Mouse (Mus musculus) frontal cortex, adult (tissue): ENCODE measurements around the gene Akap13.

Experiments used
- ATAC-seq: cut with Nextera tagmentation; 2 replicates; pipeline ENCODE4 v1.9.2; 2017; ENCODE audit warnings: mild to moderate bottlenecking, moderate library complexity, mixed read lengths; ENCODE audit not compliant: low TSS enrichment

The Akap13 gene

DNA sequence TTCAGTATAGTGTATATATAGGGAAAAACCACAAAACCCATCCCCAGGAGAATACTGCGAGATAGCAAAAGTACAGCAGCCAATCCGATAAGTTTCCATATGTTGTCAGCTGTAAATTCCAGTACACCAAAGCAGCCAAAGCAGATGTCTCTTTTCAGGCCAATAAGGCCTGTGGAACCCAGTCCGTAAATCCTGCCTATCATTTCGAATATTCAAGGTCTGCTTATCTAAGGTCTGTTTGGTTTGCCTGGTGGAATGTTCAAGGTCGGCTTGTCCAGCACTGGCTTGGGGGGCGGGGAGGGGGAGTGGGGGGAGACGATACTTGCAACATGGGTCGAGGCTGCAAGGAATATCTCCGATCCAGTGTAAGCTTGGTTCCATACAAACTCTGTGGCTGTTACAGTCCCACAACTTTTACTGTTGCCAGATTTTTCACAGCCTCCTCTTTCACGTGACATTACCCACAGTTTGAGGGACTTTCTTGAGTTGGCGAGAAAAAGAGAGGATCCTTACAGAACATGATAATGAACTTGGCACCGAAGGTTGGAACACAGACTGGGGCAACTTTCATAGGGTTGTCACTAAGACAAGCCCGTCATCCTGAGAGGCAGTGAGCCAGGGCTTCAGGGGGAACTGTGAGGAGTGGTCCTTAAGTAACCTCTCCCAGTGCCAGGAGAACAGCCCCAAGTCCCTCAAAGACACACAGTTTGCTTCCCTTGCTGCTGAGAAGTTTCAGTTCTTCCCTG, 335.9 kb downstream of the Akap13 start:
- ATAC-seq: peak; percentile 23; the same call in 1 of the 2 replicates

DNA sequence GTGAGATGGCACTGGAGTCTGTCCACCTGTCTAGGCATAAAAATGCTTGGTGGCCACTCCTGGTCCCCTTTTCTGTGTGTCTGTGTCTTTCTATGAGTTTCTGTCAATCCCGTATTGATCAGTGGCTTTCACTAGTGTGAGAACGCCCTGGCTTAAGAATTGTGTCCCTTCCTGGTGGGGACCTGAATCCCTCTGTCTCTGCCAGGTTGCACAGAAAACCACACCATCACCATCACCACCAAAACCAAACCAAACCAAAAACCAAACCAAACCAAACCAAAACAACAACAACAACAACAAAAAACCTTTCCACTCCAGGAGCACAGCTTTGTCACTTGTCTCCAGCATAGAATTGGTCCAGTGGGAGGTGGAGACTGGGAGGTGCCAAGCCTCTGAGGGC, 337.8 kb downstream of the Akap13 start:
- no peak for ATAC-seq

DNA sequence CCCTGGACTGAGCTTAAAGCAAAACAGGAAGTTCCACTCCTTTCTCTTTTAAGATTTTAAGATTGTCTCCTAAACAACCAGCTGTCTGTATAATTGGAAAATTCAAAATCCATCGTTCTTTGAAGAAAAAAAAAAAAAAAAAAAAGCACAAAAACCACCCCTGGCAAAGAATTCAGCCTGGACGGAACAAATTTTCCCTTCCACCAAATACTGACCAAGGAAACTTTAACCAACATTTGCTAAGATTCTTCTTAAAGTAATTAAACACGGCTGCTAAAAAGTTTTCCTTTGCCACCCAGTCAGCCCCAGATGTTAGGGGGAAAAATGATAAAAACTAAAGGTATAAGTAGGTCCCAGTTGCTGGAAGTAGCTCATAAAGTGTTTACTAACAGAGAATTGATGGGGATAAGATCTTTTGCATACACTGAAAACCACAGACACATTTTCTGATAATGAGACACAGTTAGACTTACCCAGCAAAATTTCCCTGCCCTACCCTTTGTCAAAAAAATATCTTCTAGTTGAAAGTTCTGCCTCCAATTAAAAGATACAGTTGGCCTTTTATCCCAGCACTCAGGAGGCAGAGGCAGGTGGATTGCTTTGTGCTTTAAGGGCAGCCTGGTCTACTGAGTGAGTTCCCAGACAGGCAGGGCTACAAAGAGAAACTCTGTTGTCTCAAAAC, 338.5 kb downstream of the Akap13 start:
- ATAC-seq: no peak

DNA sequence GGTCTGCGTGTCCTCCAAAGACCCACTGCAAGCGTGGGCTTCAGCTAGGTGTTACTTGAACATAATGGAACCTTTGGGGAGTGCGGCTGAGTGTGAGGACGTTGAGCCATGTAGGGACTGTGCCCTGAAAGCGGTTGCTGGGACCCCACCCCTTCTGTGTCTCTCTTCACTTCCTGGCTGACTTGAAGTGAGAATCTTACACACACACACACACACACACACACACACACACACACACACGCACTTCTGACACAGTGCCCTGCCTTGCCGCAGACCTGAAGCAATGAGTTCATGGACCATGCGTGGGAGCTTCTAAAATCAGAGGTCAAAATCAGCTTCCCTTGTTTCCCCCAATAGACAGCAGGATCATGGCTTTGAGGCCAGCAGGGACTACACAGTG, 339.8 kb downstream of the Akap13 start:
- ATAC-seq: no peak

DNA sequence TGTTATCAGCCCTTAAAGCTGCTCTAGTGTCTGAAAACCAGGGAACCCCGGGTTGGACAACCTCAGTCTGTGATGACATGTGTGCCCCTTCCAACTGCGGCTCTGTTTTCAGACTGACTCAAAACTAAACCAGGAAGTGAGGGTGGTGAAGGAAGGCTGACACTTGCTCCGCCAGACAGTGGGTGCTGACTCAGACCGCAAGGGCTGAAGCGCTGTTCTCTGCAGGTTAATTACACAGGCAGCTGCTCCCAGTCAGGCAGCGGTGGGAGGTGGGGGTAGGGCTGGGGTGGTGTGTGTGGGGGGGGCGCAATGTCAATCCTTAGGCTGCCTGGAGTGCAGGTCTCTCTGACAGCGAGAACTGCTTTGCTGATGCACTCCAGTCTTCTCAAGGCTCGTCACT, 341.1 kb downstream of the Akap13 start:
- ATAC-seq: peak; percentile 44; the same call in 1 of the 2 replicates

DNA sequence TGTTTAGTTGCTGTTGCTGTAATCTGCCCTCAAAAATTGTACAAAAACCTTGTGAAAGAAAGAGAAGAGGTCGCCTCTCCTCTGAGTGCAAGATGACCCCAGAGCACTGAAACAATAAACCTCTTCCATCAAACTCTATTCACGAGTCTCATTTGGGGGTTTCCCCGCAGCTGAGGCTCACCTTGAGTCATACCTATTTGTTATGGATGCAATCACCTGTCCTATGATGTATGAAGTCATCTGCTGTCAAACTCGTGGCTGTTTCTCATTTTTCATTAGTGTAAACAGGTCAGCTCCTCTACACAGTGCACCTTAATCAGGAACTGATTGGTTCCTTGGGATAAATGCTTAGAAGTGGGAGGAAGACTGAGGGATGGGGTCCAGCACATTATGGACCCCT, 345.2 kb downstream of the Akap13 start:
- ATAC-seq: no peak

DNA sequence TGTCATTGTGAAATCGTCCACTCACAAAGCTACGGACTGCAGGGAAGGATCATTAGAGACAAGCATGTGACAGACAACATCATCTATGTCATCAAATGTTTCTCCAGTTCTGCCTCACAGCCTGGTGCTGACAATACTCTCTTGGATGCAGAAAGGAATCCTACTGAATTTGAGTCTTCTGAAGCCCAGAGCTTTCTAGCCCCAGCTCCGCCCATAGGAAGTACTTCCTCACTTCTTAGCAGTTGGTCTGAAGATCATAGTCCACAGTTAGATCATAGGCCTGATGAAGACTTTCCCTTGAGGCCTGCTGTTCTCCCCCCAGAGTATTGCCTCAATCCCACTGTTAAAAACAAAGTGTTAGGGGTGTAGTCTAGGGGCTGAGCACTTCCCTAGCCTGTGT, 345.7 kb downstream of the Akap13 start:
- ATAC-seq: no peak

DNA sequence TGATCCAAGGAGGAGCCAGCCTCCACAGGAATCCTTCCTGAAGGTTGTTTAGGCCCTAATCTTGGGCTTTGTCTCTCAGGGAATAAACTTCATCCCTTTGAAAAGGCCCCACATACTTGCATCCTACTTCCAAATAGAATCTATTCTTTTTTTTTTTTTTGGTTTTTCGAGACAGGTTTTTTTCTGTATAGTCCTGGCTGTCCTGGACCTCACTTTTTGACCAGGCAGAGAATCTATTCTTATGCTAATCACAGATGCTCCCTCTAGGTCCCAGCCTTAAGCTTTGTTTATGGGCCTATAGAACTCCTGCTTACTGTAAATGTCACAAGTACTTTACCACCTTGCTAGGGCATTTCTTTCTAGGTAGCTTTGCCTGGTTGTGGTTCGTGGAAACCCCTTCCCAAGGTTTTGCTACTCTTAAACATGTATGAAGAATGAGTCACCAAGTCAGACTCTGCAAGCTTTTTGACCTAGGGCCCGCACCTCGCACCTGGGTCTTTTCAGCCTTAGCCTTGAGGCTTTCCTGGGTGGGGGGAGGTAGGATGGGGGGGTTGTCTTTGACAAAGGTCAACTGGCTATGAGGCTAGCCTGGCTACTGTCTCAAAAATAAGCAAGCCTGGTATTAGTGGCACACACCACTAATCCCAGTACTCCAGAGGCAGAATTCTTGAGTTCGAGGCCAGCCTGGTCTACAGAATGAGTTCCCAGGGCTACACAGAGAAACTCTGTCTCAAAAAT, 346.5 kb downstream of the Akap13 start:
- ATAC-seq: no peak

DNA sequence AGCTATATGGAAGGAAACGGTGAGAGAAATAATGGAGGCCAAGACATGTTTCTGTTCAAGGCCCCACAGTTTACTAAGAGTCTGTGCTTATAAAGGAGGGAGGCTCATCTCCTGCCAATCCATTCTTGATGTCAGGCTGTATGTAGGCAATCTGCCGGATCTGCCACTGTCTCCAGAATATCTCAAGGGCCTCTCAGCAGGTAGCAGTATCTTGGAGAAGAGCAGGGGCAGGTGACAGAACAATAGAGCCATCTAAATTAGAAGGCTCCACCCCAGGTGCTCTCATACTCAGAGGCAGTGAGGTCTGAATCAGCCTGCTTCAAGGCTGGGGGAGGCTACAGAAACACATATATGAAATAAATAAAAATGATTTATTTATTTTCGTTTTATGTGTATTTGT, 347.6 kb downstream of the Akap13 start:
- ATAC-seq: no peak
